Comparison of ENCODE assay signal across 35 mouse cellular contexts in genomic region chr9:70087379-70087778, GRCm38 (mm10). TPM values are rescaled to one million over a fixed set of nuclear protein-coding genes. Genes with fewer than 3 reads are reported as not detected.
"Had no signal": no experiment of that assay in that cellular context is flagged by ENCODE, and none has a peak within 500 bp of the region (broad histone marks: within the 10 kb centered on the region; RNA-seq: fewer than 3 reads in every experiment).

No protein-coding gene starts in this region.

- H3K27me3 ChIP-seq: heart, embryonic 12.5 days; hindbrain, embryonic 13.5 days; hindbrain, embryonic 15.5 days; kidney, embryonic 15.5 days; limb, embryonic 12.5 days; liver, embryonic 13.5 days had no signal

- H3K27ac ChIP-seq: heart, adult 2 months; hindbrain, embryonic 13.5 days; hindbrain, embryonic 15.5 days; hindbrain, postnatal 0 days; kidney, embryonic 15.5 days; kidney, postnatal 0 days; limb, embryonic 10.5 days; limb, embryonic 12.5 days; liver, embryonic 13.5 days had no signal

- H3K9me3 ChIP-seq: hindbrain, embryonic 13.5 days; hindbrain, embryonic 15.5 days; kidney, embryonic 15.5 days; limb, embryonic 10.5 days; limb, embryonic 12.5 days; liver, embryonic 13.5 days had no signal

- DNase-seq: gastrocnemius, postnatal 14 days; gastrocnemius, postnatal 36 days; heart, adult 11 months; heart, adult 2 months; heart, postnatal 10 days; heart, postnatal 36 days; kidney, adult 11 months; kidney, adult 2 months; kidney, adult 9 months; kidney, postnatal 14 days; kidney, postnatal 36 days; layer of hippocampus, adult 9-11 months; layer of hippocampus, postnatal 36 days; liver; liver, embryonic 13.5 days had no signal

- H3K4me1 ChIP-seq: liver, embryonic 13.5 days had no signal

- H3K36me3 ChIP-seq: hindbrain, embryonic 13.5 days; hindbrain, embryonic 15.5 days; kidney, embryonic 15.5 days; limb, embryonic 10.5 days; limb, embryonic 12.5 days; liver, embryonic 13.5 days had no signal

- H3K4me3 ChIP-seq: heart, adult 2 months; heart, embryonic 12.5 days; hindbrain, embryonic 13.5 days; hindbrain, embryonic 15.5 days; kidney, embryonic 15.5 days; limb, embryonic 10.5 days; limb, embryonic 12.5 days; liver, embryonic 13.5 days had no signal

RNA-seq across cellular contexts. Expression of gene Gcnt3, which starts 49.5 kb away (rescaled TPM):
- total RNA-seq: gastrocnemius, adult 18-20 months; gastrocnemius, adult 8-10 months; gastrocnemius, postnatal 14 days; gastrocnemius, postnatal 36 days; heart, adult 2 months; heart, postnatal 10 days; heart, postnatal 36 days; hematopoietic stem cell, adult 5-6 weeks; hindbrain, postnatal 0 days; layer of hippocampus, adult 18-20 months; layer of hippocampus, adult 8-10 months; layer of hippocampus, postnatal 14 days; layer of hippocampus, postnatal 36 days; left cerebral cortex, adult 18-20 months; left cerebral cortex, postnatal 14 days; left cerebral cortex, postnatal 36 days had no signal
- polyA plus RNA-seq: gonadal fat pad, adult 2 months; heart, adult 2 months; heart, embryonic 12.5 days; heart, embryonic 14.5 days; hindbrain, embryonic 13.5 days; hindbrain, embryonic 15.5 days; limb, embryonic 10.5 days; limb, embryonic 12.5 days; liver, embryonic 11.5 days; liver, embryonic 13.5 days had no signal

RNA-seq across cellular contexts. Expression of gene Fam81a, which starts 55.0 kb away (rescaled TPM):
- total RNA-seq: hematopoietic stem cell, adult 5-6 weeks had no signal
